Mouse (Mus musculus) testis, postnatal 10 days (tissue): Measurements from ENCODE around the gene Pglyrp4.
"Not testable (repeated sequence)": the region's sequence is repeated elsewhere in the genome, so short reads cannot be mapped to it uniquely, and the experiment has no call there.

Experiments used
- DNase-seq: peaks from one replicate; pipeline ENCODE4 v3.0.0; 2021; ENCODE audit warnings: low spot score

Pglyrp4 gene

DNA sequence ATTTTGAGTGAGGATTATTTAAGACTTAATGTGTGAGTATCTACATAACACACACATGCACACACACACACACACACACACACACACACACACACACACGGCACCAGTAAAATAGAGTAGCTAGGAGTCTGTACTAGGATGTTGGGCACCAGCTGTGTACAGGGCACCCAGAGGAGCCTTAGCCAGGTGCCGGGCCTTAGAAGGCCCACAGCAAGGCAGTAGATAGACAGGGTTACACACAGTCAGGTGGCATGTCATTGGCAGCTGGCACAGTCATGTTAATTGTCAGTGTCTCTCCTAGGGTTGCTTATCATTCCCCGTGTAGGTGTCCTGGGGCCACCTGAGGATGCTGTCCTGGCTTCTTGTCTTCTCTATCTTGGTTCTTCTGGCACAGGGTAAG, at the start of gene Pglyrp4:
Pglyrp4 (plus strand) TSS at position 301 of the 400 bp plus-strand sequence.
- no peak for DNase-seq

GRCm38 (mm10) chr3:90678656-90679055, 48.0 kb upstream of the Pglyrp4 start:
- DNase-seq: no peak

DNA sequence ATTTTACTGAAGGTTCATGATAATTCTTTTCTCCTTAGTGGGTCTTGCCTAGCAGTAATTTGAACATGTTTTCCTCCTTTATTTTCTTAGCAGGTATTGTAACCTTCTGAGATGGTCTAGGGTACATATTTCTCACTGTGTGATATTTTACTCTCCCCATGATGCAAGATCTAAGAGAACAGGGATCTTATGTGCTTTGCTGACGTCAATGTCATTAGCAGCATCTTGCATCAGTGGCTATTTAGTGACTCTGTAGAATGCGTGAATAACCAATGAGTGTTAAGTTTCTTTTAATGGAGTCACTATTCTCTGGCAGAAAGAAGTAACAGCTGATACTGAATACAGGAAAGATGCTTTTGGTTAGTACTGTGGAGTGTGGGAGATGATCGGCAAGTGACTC, 42.8 kb upstream of the Pglyrp4 start:
- no peak for DNase-seq

DNA sequence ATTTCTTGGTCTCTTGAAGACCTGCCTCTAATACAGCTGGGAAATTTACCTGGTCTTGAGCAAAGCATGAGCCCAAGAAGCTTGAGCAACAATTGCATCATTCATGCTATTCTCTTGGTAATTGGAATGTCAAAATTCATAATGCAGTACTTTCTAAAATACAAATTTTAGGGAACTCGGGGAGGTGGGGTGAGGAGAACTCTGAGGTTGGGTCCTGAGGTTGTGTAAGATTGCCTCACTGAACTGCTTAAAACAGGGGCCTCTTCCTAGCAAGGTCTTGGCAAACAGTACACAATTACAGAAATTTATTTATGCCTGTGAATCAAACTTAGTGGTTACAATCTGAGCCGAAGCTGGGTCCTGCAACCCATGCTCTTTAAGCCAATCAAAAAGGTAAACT, 39.9 kb upstream of the Pglyrp4 start:
- no peak for DNase-seq

- DNase-seq: no peak
Observed at GRCm38 (mm10) chr3:90693496-90693895, 33.2 kb upstream of the Pglyrp4 start.

DNA sequence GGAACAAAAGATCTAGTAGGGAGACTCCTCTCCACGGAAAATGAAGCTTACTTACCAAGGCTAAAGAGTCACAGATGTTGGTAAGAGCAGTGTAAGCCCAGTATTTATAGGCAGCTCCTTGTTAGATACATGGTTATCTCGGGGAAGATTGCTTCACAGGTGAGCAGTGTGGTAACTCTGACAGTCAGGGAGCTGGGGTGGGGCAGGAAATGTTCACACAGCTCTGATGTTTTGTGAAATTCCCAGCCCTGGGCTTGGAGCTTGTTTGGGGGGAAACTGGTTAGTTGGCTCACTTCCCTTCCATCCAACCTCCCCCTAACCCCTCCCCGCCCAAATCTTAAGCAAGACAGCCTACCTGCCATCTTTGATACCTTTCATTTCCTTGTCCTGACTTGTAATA, 31.1 kb upstream of the Pglyrp4 start, which contains the start of gene S100a9:
S100a9 (minus strand) TSS at position 109 of the 400 bp plus-strand sequence.
- no peak for DNase-seq

DNA sequence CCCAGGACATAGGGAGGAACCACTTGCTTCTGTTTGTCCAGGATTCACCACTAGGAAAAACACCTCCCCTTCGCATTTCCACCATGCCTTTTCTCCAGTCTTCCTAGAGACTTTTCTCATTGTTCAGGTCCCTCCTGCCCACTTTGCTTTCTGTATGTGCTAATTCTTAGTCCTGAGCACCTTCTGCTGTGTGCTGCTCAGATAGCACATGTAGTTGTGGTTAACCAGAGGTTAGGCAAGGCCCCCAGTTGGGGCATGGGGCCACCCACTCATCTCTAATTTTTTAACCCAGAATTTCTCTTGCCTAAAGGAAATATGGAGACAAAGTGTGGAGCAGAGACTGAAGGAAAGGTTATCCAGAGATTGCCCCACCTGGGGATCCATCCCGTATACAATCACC, 24.5 kb upstream of the Pglyrp4 start:
- DNase-seq: no peak

DNA sequence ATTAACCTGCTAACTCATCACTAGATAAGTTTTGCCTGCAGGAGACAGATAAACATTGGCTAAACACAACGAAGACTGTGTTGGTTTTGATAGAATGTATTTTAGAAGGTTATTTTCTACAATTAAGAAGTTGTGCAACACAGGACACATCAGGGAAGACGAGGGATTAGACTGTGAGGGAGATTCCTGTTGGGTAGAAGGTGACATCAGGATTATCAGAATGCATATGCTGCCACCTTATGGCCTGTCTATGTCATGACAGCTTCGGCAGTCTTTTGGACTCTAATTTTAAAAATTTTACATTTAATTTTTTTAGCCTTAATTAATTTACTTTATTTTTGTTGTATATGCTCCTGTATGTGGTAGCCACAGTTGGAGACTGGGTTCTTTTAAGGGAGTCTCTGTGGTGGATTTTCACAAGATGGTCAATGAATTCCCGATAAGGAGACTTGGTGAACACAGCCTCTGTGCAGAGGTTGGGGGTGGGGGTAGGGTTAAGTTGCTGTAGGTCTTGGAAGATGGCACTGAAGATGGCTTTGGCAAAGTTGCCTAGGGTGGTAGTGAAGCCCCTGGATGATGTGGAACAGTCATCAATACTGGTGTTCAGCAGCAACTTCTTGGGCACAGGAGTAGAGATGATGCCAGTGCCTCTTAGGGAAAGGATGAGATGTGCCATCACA, 18.0 kb upstream of the Pglyrp4 start:
- DNase-seq: no peak

- DNase-seq: peak; percentile 92
Observed at GRCm38 (mm10) chr3:90709591-90710460, 16.9 kb upstream of the Pglyrp4 start.

GRCm38 (mm10) chr3:90749658-90750057, 23.0 kb downstream of the Pglyrp4 start:
- DNase-seq: no peak

- not testable (repeated sequence) for DNase-seq
Observed at GRCm38 (mm10) chr3:90777776-90778175, 51.1 kb downstream of the Pglyrp4 start, which contains the start of gene Gm5849. TSS of gene Gm5849 (minus strand) at chr3:90777876.
